Mouse (Mus musculus): ENCODE data around the gene Gm11042. TPM values are rescaled to one million over a fixed set of nuclear protein-coding genes. Genes with fewer than 3 reads are reported as not detected.

The Gm11042 gene
- total and polyA plus RNA-seq, 2 experiments = not detected

DNA sequence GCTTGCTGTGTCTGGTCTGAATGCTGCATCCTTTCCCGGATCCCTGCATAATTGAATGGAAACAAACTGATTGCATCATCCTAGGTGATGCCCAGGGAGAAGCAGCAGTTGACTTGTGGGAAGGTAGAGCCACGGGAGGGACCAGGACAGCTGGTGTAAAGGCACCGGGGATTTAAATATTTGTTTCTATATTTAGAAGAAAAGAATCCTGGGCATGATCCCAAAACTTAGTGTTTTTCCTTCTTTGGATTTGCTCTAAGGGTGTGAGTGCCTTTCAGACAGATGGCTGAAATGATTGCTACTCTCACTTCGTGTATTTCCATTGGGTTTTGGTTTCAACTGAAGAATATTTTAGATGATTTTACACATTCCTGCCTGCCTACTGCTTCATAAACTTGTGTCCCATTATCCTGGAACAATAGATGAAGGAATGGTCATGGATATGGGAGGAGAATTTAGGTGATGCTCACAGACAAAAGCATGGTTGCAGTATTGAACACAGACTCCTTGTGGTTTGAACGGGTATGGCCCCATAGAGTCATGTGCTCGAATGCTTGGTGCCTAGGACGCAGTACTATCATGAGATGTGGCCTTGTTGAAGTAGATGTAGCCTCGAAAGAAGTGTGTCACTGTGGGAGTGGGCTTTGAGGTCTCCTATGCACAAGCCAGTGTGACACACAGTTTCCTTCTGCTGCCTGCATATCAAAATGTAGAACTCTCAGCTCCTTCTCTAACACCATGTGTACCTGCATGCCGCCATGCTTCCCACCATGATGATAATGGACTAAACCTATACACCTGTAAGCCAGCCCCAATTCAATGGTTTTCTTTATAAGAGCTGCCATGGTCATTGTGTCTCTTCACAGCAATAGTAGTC lies 12.5 kb downstream of the Gm11042 start:
- Histone ChIP-seq H3K36me3 (ENCODE audit: control insufficient read depth, insufficient read depth, low read length) (no peaks in the 10 kb centered on the region), H3K4me1 (ENCODE audit: control insufficient read depth, insufficient read depth, low read length) (no peaks in the 10 kb centered on the region), H3K27me3 (ENCODE audit: control insufficient read depth, insufficient read depth, low read length) (peaks cover 3% of the 10 kb centered on the region), H3K9ac (ENCODE audit: low read depth, low read length) (no peak overlapping the region), H3K79me2 (ENCODE audit: control insufficient read depth, insufficient read depth, low read length) (no peaks in the 10 kb centered on the region), H3K4me3 (ENCODE audit: insufficient read depth, low read depth, low read length) (no peak overlapping the region), H3K27ac (replicated peaks; ENCODE audit: insufficient read depth, low read depth, low read length) (no peak overlapping the region)
- no peak for DNase-seq (ENCODE audit: extremely low read depth, low read depth, low spot score)
- 73% methylated on average over 9 of the region's 9 CpGs for WGBS
- TF ChIP-seq POLR2A (IDR thresholded peaks at IDR 0.05; ENCODE audit: extremely low read depth, insufficient read depth, low read length) = no peak

DNA sequence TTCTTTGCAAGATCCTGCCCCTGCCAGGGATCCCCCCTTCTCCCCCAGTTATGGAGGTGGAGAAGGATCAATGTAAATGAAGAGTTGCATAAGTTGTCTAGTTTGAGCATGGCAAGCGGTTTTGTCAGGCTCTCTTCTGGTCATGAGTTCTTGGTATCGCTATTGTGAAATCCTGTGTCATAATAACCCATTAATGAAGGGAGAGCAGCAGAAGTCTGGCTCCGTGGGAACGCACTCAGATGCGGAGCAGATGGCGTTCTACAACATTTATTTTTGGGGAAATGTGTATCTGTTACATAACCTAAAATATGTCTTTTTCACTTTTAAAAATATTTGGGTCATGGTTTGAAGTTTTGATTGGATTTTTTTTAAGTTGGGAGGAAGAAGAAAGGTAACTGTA lies 14.6 kb downstream of the Gm11042 start:
- H3K36me3 ChIP-seq (ENCODE audit: control insufficient read depth, insufficient read depth, low read length) = no peaks in the 10 kb centered on the region
- no peak overlapping the region for H3K9ac ChIP-seq (ENCODE audit: low read depth, low read length)
- DNase-seq (ENCODE audit: extremely low read depth, low read depth, low spot score) = no peak
- no peak overlapping the region for H3K4me3 ChIP-seq (ENCODE audit: insufficient read depth, low read depth, low read length)
- 79% methylated on average over 6 of the region's 6 CpGs for WGBS
- TF ChIP-seq CTCF (IDR thresholded peaks at IDR 0.05; ENCODE audit: low read depth, low read length) (no peak), POLR2A (IDR thresholded peaks at IDR 0.05; ENCODE audit: extremely low read depth, insufficient read depth, low read length) (no peak)
- peaks cover 3% of the 10 kb centered on the region for H3K27me3 ChIP-seq (ENCODE audit: control insufficient read depth, insufficient read depth, low read length)
- H3K4me1 ChIP-seq (ENCODE audit: control insufficient read depth, insufficient read depth, low read length) = no peaks in the 10 kb centered on the region
- H3K27ac ChIP-seq (replicated peaks; ENCODE audit: insufficient read depth, low read depth, low read length) = no peak overlapping the region
- H3K79me2 ChIP-seq (ENCODE audit: control insufficient read depth, insufficient read depth, low read length) = no peaks in the 10 kb centered on the region

DNA sequence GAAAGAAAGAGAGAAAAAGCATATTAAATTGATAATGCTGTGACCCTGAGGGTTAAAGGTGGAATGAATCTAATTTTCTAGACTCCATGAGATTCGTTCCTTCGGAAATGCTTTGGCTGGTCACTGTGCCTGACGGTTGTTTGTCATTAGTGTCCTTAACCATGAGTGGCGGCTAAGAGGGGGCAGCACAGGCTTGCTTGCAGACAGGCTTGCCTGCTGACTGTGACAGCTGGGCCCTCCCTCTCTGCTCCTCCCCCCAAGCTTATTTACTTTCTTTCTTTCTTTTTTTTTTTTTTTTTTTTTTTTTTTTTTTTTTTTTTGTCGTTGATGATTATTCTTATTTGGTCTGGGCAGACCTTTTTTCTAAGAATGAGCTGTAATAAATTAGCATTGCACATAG lies 19.8 kb downstream of the Gm11042 start:
- no peak overlapping the region for H3K9ac ChIP-seq (ENCODE audit: low read depth, low read length)
- no peaks in the 10 kb centered on the region for H3K36me3 ChIP-seq (ENCODE audit: control insufficient read depth, insufficient read depth, low read length)
- 46% methylated on average over 5 of the region's 5 CpGs for WGBS
- H3K4me1 ChIP-seq (ENCODE audit: control insufficient read depth, insufficient read depth, low read length) = no peaks in the 10 kb centered on the region
- H3K27me3 ChIP-seq (ENCODE audit: control insufficient read depth, insufficient read depth, low read length) = peaks cover 3% of the 10 kb centered on the region
- no peak overlapping the region for H3K4me3 ChIP-seq (ENCODE audit: insufficient read depth, low read depth, low read length)
- no peaks in the 10 kb centered on the region for H3K79me2 ChIP-seq (ENCODE audit: control insufficient read depth, insufficient read depth, low read length)
- TF ChIP-seq POLR2A (IDR thresholded peaks at IDR 0.05; ENCODE audit: extremely low read depth, insufficient read depth, low read length) (no peak), CTCF (IDR thresholded peaks at IDR 0.05; ENCODE audit: low read depth, low read length) (no peak)
- no peak for DNase-seq (ENCODE audit: extremely low read depth, low read depth, low spot score)
- no peak overlapping the region for H3K27ac ChIP-seq (replicated peaks; ENCODE audit: insufficient read depth, low read depth, low read length)

DNA sequence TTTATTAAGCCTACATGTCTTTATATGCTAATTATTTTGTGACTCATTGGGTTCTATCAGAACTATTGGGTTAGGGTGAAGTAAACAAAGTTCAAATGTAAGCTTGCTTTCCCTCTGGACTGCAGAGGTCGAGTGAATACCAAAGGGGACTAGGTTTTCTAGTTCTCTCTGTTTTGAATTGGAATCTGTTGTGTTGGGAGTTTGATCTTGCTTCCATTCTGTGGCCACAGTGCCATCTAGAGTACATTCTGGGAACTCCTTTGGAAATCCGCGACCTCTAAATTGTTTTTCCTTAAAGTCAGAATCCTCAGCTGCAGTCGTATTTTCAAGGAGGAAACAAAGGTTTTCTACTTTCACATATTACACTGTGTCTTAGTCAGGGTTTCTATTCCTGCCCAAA lies 22.6 kb downstream of the Gm11042 start:
- no peaks in the 10 kb centered on the region for H3K4me1 ChIP-seq (ENCODE audit: control insufficient read depth, insufficient read depth, low read length)
- 3% methylated on average over 4 of the region's 4 CpGs for WGBS
- TF ChIP-seq POLR2A (IDR thresholded peaks at IDR 0.05; ENCODE audit: extremely low read depth, insufficient read depth, low read length) (no peak), CTCF (IDR thresholded peaks at IDR 0.05; ENCODE audit: low read depth, low read length) (peak; percentile 40)
- peak; percentile 12 for DNase-seq (ENCODE audit: extremely low read depth, low read depth, low spot score)
- H3K27me3 ChIP-seq (ENCODE audit: control insufficient read depth, insufficient read depth, low read length) = no peaks in the 10 kb centered on the region; the same call in 1 of the 2 replicates
- no peaks in the 10 kb centered on the region for H3K36me3 ChIP-seq (ENCODE audit: control insufficient read depth, insufficient read depth, low read length)
- no peak overlapping the region for H3K9ac ChIP-seq (ENCODE audit: low read depth, low read length)
- no peak overlapping the region for H3K27ac ChIP-seq (replicated peaks; ENCODE audit: insufficient read depth, low read depth, low read length)
- H3K4me3 ChIP-seq (ENCODE audit: insufficient read depth, low read depth, low read length) = no peak overlapping the region
- no peaks in the 10 kb centered on the region for H3K79me2 ChIP-seq (ENCODE audit: control insufficient read depth, insufficient read depth, low read length)

DNA sequence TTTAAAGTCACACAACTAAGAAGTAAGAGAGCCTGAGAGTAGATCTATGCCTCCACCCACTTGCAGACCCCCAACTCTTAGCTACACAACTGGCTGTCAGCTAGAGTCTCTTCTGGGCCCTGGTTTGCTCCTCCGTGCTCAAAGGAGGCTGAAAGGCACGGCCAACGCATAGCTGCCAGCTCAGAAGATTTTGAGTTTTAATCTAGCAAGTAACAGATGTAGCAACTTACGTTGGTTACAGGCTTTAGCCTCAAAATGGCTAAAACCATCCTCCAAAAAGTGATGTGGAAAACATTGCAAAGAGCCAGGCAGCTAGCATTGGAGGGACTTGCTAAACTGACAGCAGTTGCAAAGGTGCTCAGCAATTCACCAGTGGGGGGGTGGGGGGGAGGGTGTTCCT lies 25.2 kb downstream of the Gm11042 start:
- TF ChIP-seq POLR2A (IDR thresholded peaks at IDR 0.05; ENCODE audit: extremely low read depth, insufficient read depth, low read length) = no peak
- no peak for TF ChIP-seq CTCF (IDR thresholded peaks at IDR 0.05; ENCODE audit: low read depth, low read length)
- H3K4me1 ChIP-seq (ENCODE audit: control insufficient read depth, insufficient read depth, low read length) = no peaks in the 10 kb centered on the region
- 80% methylated on average over 4 of the region's 4 CpGs for WGBS
- DNase-seq (ENCODE audit: extremely low read depth, low read depth, low spot score) = no peak
- no peak overlapping the region for H3K9ac ChIP-seq (ENCODE audit: low read depth, low read length)
- H3K27me3 ChIP-seq (ENCODE audit: control insufficient read depth, insufficient read depth, low read length) = no peaks in the 10 kb centered on the region
- no peaks in the 10 kb centered on the region for H3K79me2 ChIP-seq (ENCODE audit: control insufficient read depth, insufficient read depth, low read length)
- no peak overlapping the region for H3K4me3 ChIP-seq (ENCODE audit: insufficient read depth, low read depth, low read length)
- no peak overlapping the region for H3K27ac ChIP-seq (replicated peaks; ENCODE audit: insufficient read depth, low read depth, low read length)
- no peaks in the 10 kb centered on the region for H3K36me3 ChIP-seq (ENCODE audit: control insufficient read depth, insufficient read depth, low read length)

DNA sequence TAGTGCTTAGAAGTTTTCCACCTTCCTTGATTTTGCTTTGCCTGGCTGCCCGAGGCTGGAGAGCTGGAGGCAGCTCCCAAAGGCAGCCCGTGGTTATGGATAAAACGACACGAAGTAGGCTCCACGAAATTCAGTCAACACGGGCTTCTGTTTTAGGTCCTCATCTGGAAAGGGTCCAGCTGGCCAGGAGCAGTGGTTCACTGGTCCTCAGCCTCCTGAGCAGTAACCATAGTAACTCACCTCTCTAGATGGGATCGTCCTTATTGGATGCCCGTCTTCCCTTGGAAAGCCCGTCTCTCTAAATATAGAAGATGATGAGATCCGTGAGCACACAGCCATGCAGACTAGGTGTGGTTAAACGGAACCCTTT lies 31.5 kb downstream of the Gm11042 start:
- DNase-seq (ENCODE audit: extremely low read depth, low read depth, low spot score) = no peak
- H3K79me2 ChIP-seq (ENCODE audit: control insufficient read depth, insufficient read depth, low read length) = no peaks in the 10 kb centered on the region
- WGBS = 12% methylated on average over 11 of the region's 11 CpGs
- no peak overlapping the region for H3K9ac ChIP-seq (ENCODE audit: low read depth, low read length)
- H3K4me3 ChIP-seq (ENCODE audit: insufficient read depth, low read depth, low read length) = no peak overlapping the region
- no peak for TF ChIP-seq CTCF (IDR thresholded peaks at IDR 0.05; ENCODE audit: low read depth, low read length)
- TF ChIP-seq POLR2A (IDR thresholded peaks at IDR 0.05; ENCODE audit: extremely low read depth, insufficient read depth, low read length) = no peak
- no peak overlapping the region for H3K27ac ChIP-seq (replicated peaks; ENCODE audit: insufficient read depth, low read depth, low read length)
- no peaks in the 10 kb centered on the region for H3K36me3 ChIP-seq (ENCODE audit: control insufficient read depth, insufficient read depth, low read length)
- no peaks in the 10 kb centered on the region for H3K4me1 ChIP-seq (ENCODE audit: control insufficient read depth, insufficient read depth, low read length)
- H3K27me3 ChIP-seq (ENCODE audit: control insufficient read depth, insufficient read depth, low read length) = peaks cover 8% of the 10 kb centered on the region; the same call in 1 of the 2 replicates

Measured in liver, adult 2 months (tissue).